Mouse (Mus musculus) olfactory bulb, adult 2 months (tissue): ENCODE measurements around the gene Dcaf1.

Experiments used
- CTCF ChIP-seq: fragments of 200-500 bp; IDR thresholded peaks from 2 replicates; pipeline ENCODE4 v1.5.1; 2012; ENCODE audit warnings: low read depth, mild to moderate bottlenecking, low read length, moderate library complexity; ENCODE audit not compliant: insufficient read depth
- POLR2A ChIP-seq: fragments of 200-500 bp; IDR thresholded peaks from 2 replicates; pipeline ENCODE4 v1.6.1; 2012; ENCODE audit warnings: mild to moderate bottlenecking, low read depth, low read length, moderate library complexity; ENCODE audit not compliant: insufficient read depth

- no peak for TF ChIP-seq POLR2A
- no peak for TF ChIP-seq CTCF
Measured at GRCm38 (mm10) chr9:106903099-106903790, 81.6 kb downstream of the Dcaf1 start.
